ENCODE assay signal across 21 mouse cellular contexts in genomic region chr8:34334851-34335250, GRCm38 (mm10).
DNase-seq lines count a peak whose midpoint lies in the region; ATAC-seq lines count a peak whose summit lies in the region.
"Had no signal": no experiment of that assay in that cellular context is flagged by ENCODE, and none has a peak within 500 bp of the region (broad histone marks: within the 10 kb centered on the region; RNA-seq: fewer than 3 reads in every experiment).

No protein-coding gene starts in this region.

- no peak overlapping the region for H3K4me3 ChIP-seq in forebrain, embryonic 13.5 days
- H3K4me3 ChIP-seq in forebrain, embryonic 11.5 days (ENCODE audit: low read depth, low read length): no peak overlapping the region
- H3K4me3 ChIP-seq: heart, embryonic 13.5 days; hindbrain, embryonic 15.5 days; limb, embryonic 13.5 days; lung, embryonic 15.5 days; stomach, embryonic 15.5 days had no signal

- ATAC-seq in forebrain, embryonic 13.5 days: peak; percentile 57; the same call in 1 of the 2 replicates
- ATAC-seq in forebrain, embryonic 11.5 days (replicated peaks; ENCODE audit: low FRiP score): no peak
- ATAC-seq: intestine, embryonic 16.5 days had no signal

- no peak for DNase-seq in forebrain, embryonic 11.5 days (ENCODE audit: low spot score)
- peak; percentile 48 for DNase-seq in right cerebral cortex, adult 18-20 months
- DNase-seq in right cerebral cortex, postnatal 4 days: no peak
- peak; percentile 23 to 47 for DNase-seq in layer of hippocampus, postnatal 36 days
- DNase-seq in telencephalon, adult 2 months (ENCODE audit: low read depth, low spot score): peak; percentile 79
- DNase-seq in heart, postnatal 36 days: no peak
- no peak for DNase-seq in cerebellum, postnatal 14 days
- DNase-seq: adrenal gland, adult 2 months; cerebellum, postnatal 25 days; embryo, embryonic 11 days; heart, postnatal 4 days; thymus, adult 2 months had no signal

- no peaks in the 10 kb centered on the region for H3K36me3 ChIP-seq in forebrain, embryonic 13.5 days (ENCODE audit: poor library complexity, severe bottlenecking)
- no peaks in the 10 kb centered on the region for H3K36me3 ChIP-seq in forebrain, embryonic 11.5 days (ENCODE audit: control insufficient read depth, insufficient read depth, low read length)
- H3K36me3 ChIP-seq: heart, embryonic 13.5 days; hindbrain, embryonic 15.5 days; limb, embryonic 13.5 days; lung, embryonic 15.5 days; stomach, embryonic 15.5 days had no signal

- H3K27ac ChIP-seq in forebrain, embryonic 13.5 days: no peak overlapping the region
- H3K27ac ChIP-seq in forebrain, embryonic 11.5 days (ENCODE audit: low read depth, low read length): no peak overlapping the region
- H3K27ac ChIP-seq: heart, embryonic 13.5 days; hindbrain, embryonic 15.5 days; limb, embryonic 13.5 days; liver, embryonic 14.5 days; lung, embryonic 15.5 days; stomach, embryonic 15.5 days had no signal

- no peak overlapping the region for H3K9ac ChIP-seq in forebrain, embryonic 13.5 days
- H3K9ac ChIP-seq in forebrain, embryonic 11.5 days (ENCODE audit: low read length): no peak overlapping the region
- H3K9ac ChIP-seq: heart, embryonic 13.5 days; hindbrain, embryonic 15.5 days; limb, embryonic 13.5 days; liver, embryonic 14.5 days; lung, embryonic 15.5 days; stomach, embryonic 15.5 days had no signal

- WGBS in forebrain, embryonic 13.5 days: 65% methylated on average over 4 of the region's 4 CpGs
- WGBS in forebrain, embryonic 11.5 days: over 99% methylated on average over 4 of the region's 4 CpGs

- no peak overlapping the region for H3K4me2 ChIP-seq in forebrain, embryonic 13.5 days
- no peak overlapping the region for H3K4me2 ChIP-seq in forebrain, embryonic 11.5 days (ENCODE audit: low read depth, low read length, severe bottlenecking)
- H3K4me2 ChIP-seq: heart, embryonic 13.5 days; hindbrain, embryonic 15.5 days; limb, embryonic 13.5 days; lung, embryonic 15.5 days; midbrain, embryonic 11.5 days; stomach, embryonic 15.5 days had no signal

- intact Hi-C loops in heart, postnatal 36 days (cut with DNase I): no loop called here

- H3K4me1 ChIP-seq in forebrain, embryonic 13.5 days: peaks cover 3% of the 10 kb centered on the region; the same call in 1 of the 2 replicates
- H3K4me1 ChIP-seq in forebrain, embryonic 11.5 days (replicated peaks; ENCODE audit: control insufficient read depth, insufficient read depth, low read length): no peaks in the 10 kb centered on the region
- H3K4me1 ChIP-seq: heart, embryonic 13.5 days; hindbrain, embryonic 15.5 days; limb, embryonic 13.5 days; lung, embryonic 15.5 days; stomach, embryonic 15.5 days had no signal

- H3K27me3 ChIP-seq in forebrain, embryonic 13.5 days: no peaks in the 10 kb centered on the region
- H3K27me3 ChIP-seq in forebrain, embryonic 11.5 days (ENCODE audit: control insufficient read depth, insufficient read depth, low read length): no peaks in the 10 kb centered on the region
- H3K27me3 ChIP-seq: heart, embryonic 13.5 days; hindbrain, embryonic 15.5 days; limb, embryonic 13.5 days; lung, embryonic 15.5 days; stomach, embryonic 15.5 days had no signal

- no peaks in the 10 kb centered on the region for H3K9me3 ChIP-seq in forebrain, embryonic 13.5 days (replicated peaks)
- no peaks in the 10 kb centered on the region for H3K9me3 ChIP-seq in forebrain, embryonic 11.5 days (ENCODE audit: control insufficient read depth, low read length)
- H3K9me3 ChIP-seq: heart, embryonic 13.5 days; hindbrain, embryonic 15.5 days; limb, embryonic 13.5 days; lung, embryonic 15.5 days; stomach, embryonic 15.5 days had no signal

Comparison
In these comparisons a context has a peak if more than half of its experiments do, and no peak if none do; other contexts are left out.
1. DNase-seq: peak in right cerebral cortex, adult 18-20 months (single experiment), layer of hippocampus, postnatal 36 days (2 of 2) and telencephalon, adult 2 months (single experiment); none in forebrain, embryonic 11.5 days (single experiment), right cerebral cortex, postnatal 4 days (single experiment), heart, postnatal 36 days (0 of 2) and cerebellum, postnatal 14 days (0 of 2).